Mouse (Mus musculus): ENCODE results near the gene Tcf7l2. TPM values are rescaled to one million over a fixed set of nuclear protein-coding genes. Genes with fewer than 3 reads are reported as not detected.
A peak's percentile ranks its signal among the peaks of the same experiment; 100 is the strongest.

The Tcf7l2 gene
- polyA plus RNA-seq, 1 experiment from 2014 or later = 108 TPM

- Histone ChIP-seq H3K4me2 (replicated peaks) (peak overlapping the region; percentile 40), H3K9ac (no peak overlapping the region), H3K27ac (replicated peaks) (0 out of 2 replicates have a peak overlapping the region, but pooled peaks have one; percentile 9), H3K27me3 (no peaks in the 10 kb centered on the region), H3K36me3 (no peaks in the 10 kb centered on the region), H3K4me3 (replicated peaks) (peak overlapping the region; percentile 13), H3K9me3 (replicated peaks) (no peaks in the 10 kb centered on the region), H3K4me1 (peaks cover 61% of the 10 kb centered on the region)
- 20% methylated on average over 5 of the region's 5 CpGs for WGBS
- ATAC-seq (ENCODE audit: insufficient number of reproducible peaks, low FRiP score, low TSS enrichment, low read depth) = no peak
Measured at GRCm38 (mm10) chr19:55746241-55746640, 4.6 kb downstream of the Tcf7l2 start.

- H3K27me3 ChIP-seq = no peaks in the 10 kb centered on the region
- H3K36me3 ChIP-seq = no peaks in the 10 kb centered on the region
- peak overlapping the region; percentile 13; the same call in 1 of the 2 replicates for H3K4me3 ChIP-seq (replicated peaks)
- no peak for ATAC-seq (ENCODE audit: insufficient number of reproducible peaks, low FRiP score, low TSS enrichment, low read depth)
- H3K4me2 ChIP-seq (replicated peaks) = peak overlapping the region; percentile 40
- no peak overlapping the region for H3K9ac ChIP-seq
- peak overlapping the region; percentile 80; the same call in 1 of the 2 replicates for H3K27ac ChIP-seq (replicated peaks)
- 14% methylated on average over 13 of the region's 13 CpGs for WGBS
- H3K9me3 ChIP-seq (replicated peaks) = no peaks in the 10 kb centered on the region
- peaks cover 73% of the 10 kb centered on the region for H3K4me1 ChIP-seq
Measured at GRCm38 (mm10) chr19:55747237-55747925, 5.8 kb downstream of the Tcf7l2 start.

GRCm38 (mm10) chr19:55747926-55748291 lies 6.3 kb downstream of the Tcf7l2 start:
- Histone ChIP-seq H3K4me1 (peaks cover 78% of the 10 kb centered on the region), H3K36me3 (no peaks in the 10 kb centered on the region), H3K4me3 (replicated peaks) (no peak overlapping the region), H3K9me3 (replicated peaks) (no peaks in the 10 kb centered on the region), H3K4me2 (replicated peaks) (peak overlapping the region; percentile 40), H3K27me3 (no peaks in the 10 kb centered on the region), H3K9ac (no peak overlapping the region; the same call in 1 of the 2 replicates), H3K27ac (replicated peaks) (peak overlapping the region; percentile 80)
- WGBS = 23% methylated on average over 6 of the region's 6 CpGs
- ATAC-seq (ENCODE audit: insufficient number of reproducible peaks, low FRiP score, low TSS enrichment, low read depth) = no peak

DNA sequence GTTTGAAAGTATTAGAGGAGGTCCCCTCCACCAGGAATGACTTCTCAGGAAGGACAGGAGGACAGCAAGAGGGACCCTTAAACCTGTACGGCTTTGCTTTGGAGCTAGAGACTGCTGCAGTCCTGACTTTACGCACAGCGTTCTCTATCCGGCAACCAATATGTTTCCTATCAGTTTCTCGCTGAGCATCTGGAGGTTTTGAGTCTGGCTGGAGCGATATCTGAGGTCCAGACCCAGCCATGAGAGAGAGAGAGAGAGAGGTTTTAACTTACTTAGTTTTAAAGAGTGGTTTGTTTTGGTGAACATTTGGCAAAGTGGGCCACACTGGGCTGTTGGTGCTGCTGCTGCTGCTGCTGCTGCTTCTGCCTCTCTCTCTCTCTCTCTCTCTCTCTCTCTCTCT lies 7.2 kb downstream of the Tcf7l2 start:
- Histone ChIP-seq H3K36me3 (no peaks in the 10 kb centered on the region), H3K4me1 (peaks cover 84% of the 10 kb centered on the region), H3K4me2 (replicated peaks) (peak overlapping the region; percentile 40), H3K9ac (no peak overlapping the region), H3K4me3 (replicated peaks) (peak overlapping the region; percentile 16; the same call in 1 of the 2 replicates), H3K27ac (replicated peaks) (peak overlapping the region; percentile 80), H3K27me3 (no peaks in the 10 kb centered on the region), H3K9me3 (replicated peaks) (no peaks in the 10 kb centered on the region)
- no peak for ATAC-seq (ENCODE audit: insufficient number of reproducible peaks, low FRiP score, low TSS enrichment, low read depth)
- 25% methylated on average over 6 of the region's 6 CpGs for WGBS

DNA sequence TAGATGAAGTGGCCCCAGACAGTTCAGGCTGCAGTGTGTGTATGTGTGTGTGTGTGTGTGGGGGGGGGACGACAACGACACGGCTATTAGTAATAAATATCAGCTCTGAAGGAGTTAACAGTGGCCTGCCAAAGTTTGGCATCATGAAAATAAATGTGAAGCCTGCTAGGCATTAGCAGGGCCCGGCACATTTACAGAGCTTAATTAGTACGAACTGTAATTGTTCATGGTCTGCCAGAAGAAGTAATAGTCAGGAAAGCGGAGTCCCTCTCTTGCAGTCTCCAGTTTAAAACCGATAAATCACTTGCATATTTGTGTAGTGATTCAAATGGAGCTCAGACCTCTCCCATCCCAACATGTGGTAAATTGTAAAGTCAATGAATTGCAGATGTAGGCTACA lies 7.9 kb downstream of the Tcf7l2 start:
- Histone ChIP-seq H3K36me3 (no peaks in the 10 kb centered on the region), H3K27ac (replicated peaks) (peak overlapping the region; percentile 80), H3K4me2 (replicated peaks) (peak overlapping the region; percentile 40), H3K27me3 (no peaks in the 10 kb centered on the region), H3K9ac (no peak overlapping the region), H3K4me1 (peaks cover 91% of the 10 kb centered on the region), H3K9me3 (replicated peaks) (no peaks in the 10 kb centered on the region), H3K4me3 (replicated peaks) (no peak overlapping the region)
- WGBS = 15% methylated on average over 7 of the region's 7 CpGs
- ATAC-seq (ENCODE audit: insufficient number of reproducible peaks, low FRiP score, low TSS enrichment, low read depth) = peak; percentile 73

GRCm38 (mm10) chr19:55750048-55750447 lies 8.4 kb downstream of the Tcf7l2 start:
- peak overlapping the region; percentile 40 for H3K4me2 ChIP-seq (replicated peaks)
- WGBS = 14% methylated on average over 13 of the region's 13 CpGs

DNA sequence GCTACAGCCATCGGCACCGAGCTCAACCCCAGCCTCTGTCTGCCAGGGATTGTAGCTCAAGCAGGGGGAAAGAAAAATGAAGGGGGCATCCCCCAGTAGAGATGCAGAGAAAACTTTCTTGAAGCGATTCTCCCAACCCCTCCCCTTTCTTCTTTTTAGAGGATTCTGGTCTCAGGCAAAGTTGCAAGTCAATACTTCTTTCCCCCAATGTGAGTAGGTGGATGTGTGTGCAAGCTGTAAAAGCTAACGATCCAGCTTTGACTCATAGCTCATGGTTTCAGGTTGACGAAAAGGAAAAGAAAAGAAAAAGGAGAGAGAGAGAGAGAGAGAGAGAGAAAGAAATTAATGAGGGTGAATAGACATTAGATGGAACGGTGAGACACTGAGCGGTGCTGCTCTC lies 8.8 kb downstream of the Tcf7l2 start:
- ATAC-seq (ENCODE audit: insufficient number of reproducible peaks, low FRiP score, low TSS enrichment, low read depth) = no peak
- H3K4me2 ChIP-seq (replicated peaks) = peak overlapping the region; percentile 40
- H3K27ac ChIP-seq (replicated peaks) = peak overlapping the region; percentile 80
- 24% methylated on average over 7 of the region's 7 CpGs for WGBS
- H3K27me3 ChIP-seq = no peaks in the 10 kb centered on the region
- no peak overlapping the region; the same call in 1 of the 2 replicates for H3K4me3 ChIP-seq (replicated peaks)
- peaks cover 91% of the 10 kb centered on the region for H3K4me1 ChIP-seq
- no peak overlapping the region for H3K9ac ChIP-seq
- no peaks in the 10 kb centered on the region for H3K9me3 ChIP-seq (replicated peaks)
- no peaks in the 10 kb centered on the region for H3K36me3 ChIP-seq

More at GRCm38 (mm10) chr19:55750048-55750447, 8.4 kb downstream of the Tcf7l2 start:
- Histone ChIP-seq H3K9me3 (replicated peaks) (no peaks in the 10 kb centered on the region), H3K27ac (replicated peaks) (peak overlapping the region; percentile 80), H3K36me3 (no peaks in the 10 kb centered on the region), H3K27me3 (no peaks in the 10 kb centered on the region), H3K4me3 (replicated peaks) (no peak overlapping the region; the same call in 1 of the 2 replicates), H3K9ac (no peak overlapping the region), H3K4me1 (peaks cover 92% of the 10 kb centered on the region)
- no peak for ATAC-seq (ENCODE audit: insufficient number of reproducible peaks, low FRiP score, low TSS enrichment, low read depth)

DNA sequence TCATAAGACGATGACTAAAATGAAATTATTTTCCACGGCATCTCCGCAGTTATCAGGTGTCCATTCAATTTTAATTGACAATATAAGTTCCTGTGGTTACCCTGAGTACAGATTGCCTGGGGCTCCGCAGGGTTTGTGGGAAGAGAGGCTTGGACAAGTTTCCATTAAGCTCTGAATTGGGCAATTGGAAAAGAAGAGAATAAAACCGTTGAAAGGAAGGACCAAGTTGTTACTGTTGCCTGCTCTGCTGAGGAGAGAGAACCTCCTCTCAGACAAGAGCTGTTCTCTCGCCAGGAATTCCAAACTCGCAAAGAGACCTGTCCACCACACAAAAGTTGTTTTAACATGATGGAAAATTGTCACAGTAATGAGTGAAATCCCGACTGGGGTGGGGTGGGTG lies 11.2 kb downstream of the Tcf7l2 start:
- no peak for ATAC-seq (ENCODE audit: insufficient number of reproducible peaks, low FRiP score, low TSS enrichment, low read depth)
- Histone ChIP-seq H3K27me3 (no peaks in the 10 kb centered on the region), H3K9me3 (replicated peaks) (no peaks in the 10 kb centered on the region), H3K27ac (replicated peaks) (no peak overlapping the region), H3K4me3 (replicated peaks) (no peak overlapping the region), H3K4me1 (peaks cover 91% of the 10 kb centered on the region), H3K9ac (no peak overlapping the region), H3K4me2 (replicated peaks) (no peak overlapping the region), H3K36me3 (0 out of 2 replicates have a peak, but pooled peaks cover 3% of the 10 kb centered on the region)
- WGBS = 36% methylated on average over 8 of the region's 8 CpGs

- no peaks in the 10 kb centered on the region for H3K9me3 ChIP-seq (replicated peaks)
- no peak overlapping the region for H3K9ac ChIP-seq
- no peak overlapping the region for H3K4me2 ChIP-seq (replicated peaks)
- no peak overlapping the region for H3K4me3 ChIP-seq (replicated peaks)
- WGBS = 59% methylated on average over 7 of the region's 7 CpGs
- peaks cover 78% of the 10 kb centered on the region for H3K4me1 ChIP-seq
- no peaks in the 10 kb centered on the region for H3K27me3 ChIP-seq
- H3K27ac ChIP-seq (replicated peaks) = 0 out of 2 replicates have a peak overlapping the region, but pooled peaks have one; percentile 39
- ATAC-seq (ENCODE audit: insufficient number of reproducible peaks, low FRiP score, low TSS enrichment, low read depth) = no peak
- H3K36me3 ChIP-seq = 0 out of 2 replicates have a peak, but pooled peaks cover 3% of the 10 kb centered on the region
Measured at GRCm38 (mm10) chr19:55754303-55754702, 12.7 kb downstream of the Tcf7l2 start.

- H3K4me2 ChIP-seq (replicated peaks) = no peak overlapping the region
- H3K9ac ChIP-seq = no peak overlapping the region
- H3K27me3 ChIP-seq = no peaks in the 10 kb centered on the region
- no peak overlapping the region for H3K27ac ChIP-seq (replicated peaks)
- 0 out of 2 replicates have a peak, but pooled peaks cover 3% of the 10 kb centered on the region for H3K36me3 ChIP-seq
- no peak overlapping the region for H3K4me3 ChIP-seq (replicated peaks)
- H3K9me3 ChIP-seq (replicated peaks) = no peaks in the 10 kb centered on the region
- 89% methylated on average over 9 of the region's 9 CpGs for WGBS
- no peak for ATAC-seq (ENCODE audit: insufficient number of reproducible peaks, low FRiP score, low TSS enrichment, low read depth)
- H3K4me1 ChIP-seq = peaks cover 66% of the 10 kb centered on the region
Measured at GRCm38 (mm10) chr19:55755462-55755861, 13.8 kb downstream of the Tcf7l2 start.

DNA sequence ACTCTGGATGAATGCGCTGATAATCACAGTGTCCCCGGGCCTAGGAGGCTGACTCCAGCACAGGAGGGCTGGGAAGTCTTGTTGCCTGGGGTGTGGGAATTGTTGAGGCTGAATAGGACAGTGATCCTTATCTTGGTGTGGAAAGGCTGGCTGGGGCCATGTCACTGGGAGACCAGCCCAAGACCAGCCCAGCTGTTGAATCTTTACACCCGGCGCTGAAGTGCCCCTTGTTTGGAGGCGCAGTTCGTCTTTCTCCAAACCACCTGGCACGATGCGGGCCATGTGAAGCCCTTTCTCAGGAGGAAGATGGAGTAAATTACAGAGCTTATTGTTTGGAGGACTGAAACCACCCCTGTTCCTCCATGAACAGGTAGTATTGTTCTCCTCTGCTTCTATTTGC lies 15.1 kb downstream of the Tcf7l2 start:
- Histone ChIP-seq H3K9me3 (replicated peaks) (no peaks in the 10 kb centered on the region), H3K36me3 (0 out of 2 replicates have a peak, but pooled peaks cover 3% of the 10 kb centered on the region), H3K4me1 (peaks cover 54% of the 10 kb centered on the region), H3K27me3 (no peaks in the 10 kb centered on the region), H3K4me3 (replicated peaks) (no peak overlapping the region), H3K4me2 (replicated peaks) (no peak overlapping the region), H3K27ac (replicated peaks) (peak overlapping the region; percentile 29; the same call in 1 of the 2 replicates), H3K9ac (no peak overlapping the region)
- 57% methylated on average over 8 of the region's 8 CpGs for WGBS
- ATAC-seq (ENCODE audit: insufficient number of reproducible peaks, low FRiP score, low TSS enrichment, low read depth) = 0 out of 2 replicates have a peak, but pooled peaks have one; percentile 40

Data from embryonic facial prominence, embryonic 15.5 days (tissue).